Mouse (Mus musculus): Measurements from ENCODE around the gene Lcn6.
A peak's percentile ranks its signal among the peaks of the same experiment; 100 is the strongest.
"Not testable (repeated sequence)": the region's sequence is repeated elsewhere in the genome, so short reads cannot be mapped to it uniquely, and the experiment has no call there.

Gene Lcn6

DNA sequence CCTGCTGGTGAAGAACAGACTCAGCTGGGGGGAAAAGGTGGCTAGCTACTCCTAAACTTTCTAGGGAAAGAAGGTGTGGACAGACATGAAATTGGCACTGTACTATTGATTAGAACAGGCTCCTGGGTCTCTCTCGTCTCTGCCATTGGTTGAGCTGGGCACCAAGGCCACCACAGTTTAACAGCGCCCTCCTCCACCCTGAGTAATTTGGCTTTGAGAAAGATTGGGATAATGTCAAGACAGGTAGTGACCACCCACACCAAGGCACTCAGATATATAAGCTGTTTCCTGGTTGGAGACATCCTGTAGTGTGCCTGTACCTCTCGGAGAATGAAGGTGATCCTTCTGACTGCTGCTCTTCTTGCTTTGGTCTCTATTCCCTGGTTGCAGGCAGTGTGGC lies at the start of gene Lcn6:
TSS of gene Lcn6 (plus strand) at position 301 of the 400 bp plus-strand sequence.
- DNase-seq (ENCODE audit: low spot score in 2 of 2): no peak

DNA sequence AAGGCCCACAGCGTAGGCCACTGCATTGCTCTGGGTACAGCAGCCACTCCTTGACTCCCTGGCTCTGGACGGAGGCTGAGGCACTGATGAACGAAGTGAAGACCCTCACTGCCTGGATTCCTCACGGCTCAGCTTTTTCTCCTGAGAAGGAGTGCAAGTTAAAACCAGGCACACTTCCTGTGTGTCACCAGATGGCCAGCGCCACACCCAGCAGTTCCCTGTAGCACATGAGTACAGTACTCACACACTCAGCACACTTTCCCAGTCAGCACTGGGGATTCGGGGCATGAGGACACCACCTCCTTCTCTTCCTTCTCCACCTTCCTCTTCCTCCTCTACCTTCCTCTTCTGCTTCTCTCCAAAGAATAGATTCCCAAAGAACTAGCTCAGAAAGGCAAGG lies 48.8 kb upstream of the Lcn6 start, which contains the start of gene Fcna:
TSS of gene Fcna (minus strand) at position 220 of the 400 bp plus-strand sequence.
- DNase-seq (ENCODE audit: low spot score in 2 of 2): no peak

DNA sequence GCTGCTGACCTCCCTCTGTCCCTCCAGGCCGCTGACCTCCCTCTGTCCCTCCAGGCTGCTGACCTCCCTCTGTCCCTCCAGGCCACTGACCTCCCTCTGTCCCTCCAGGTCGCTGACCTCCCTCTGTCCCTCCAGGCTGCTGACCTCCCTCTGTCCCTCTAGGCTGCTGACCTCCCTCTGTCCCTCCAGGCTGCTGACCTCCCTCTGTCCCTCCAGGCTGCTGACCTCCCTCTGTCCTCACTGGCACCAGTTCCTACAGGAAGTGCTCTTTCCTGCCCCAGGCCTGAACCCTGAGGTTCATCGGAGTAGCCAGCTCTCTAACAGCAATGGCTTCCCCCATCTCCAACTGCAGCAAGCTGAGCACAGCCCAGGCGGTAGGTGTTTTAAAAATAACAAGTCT lies 47.8 kb upstream of the Lcn6 start:
- no peak for DNase-seq (ENCODE audit: low spot score in 2 of 2)

DNA sequence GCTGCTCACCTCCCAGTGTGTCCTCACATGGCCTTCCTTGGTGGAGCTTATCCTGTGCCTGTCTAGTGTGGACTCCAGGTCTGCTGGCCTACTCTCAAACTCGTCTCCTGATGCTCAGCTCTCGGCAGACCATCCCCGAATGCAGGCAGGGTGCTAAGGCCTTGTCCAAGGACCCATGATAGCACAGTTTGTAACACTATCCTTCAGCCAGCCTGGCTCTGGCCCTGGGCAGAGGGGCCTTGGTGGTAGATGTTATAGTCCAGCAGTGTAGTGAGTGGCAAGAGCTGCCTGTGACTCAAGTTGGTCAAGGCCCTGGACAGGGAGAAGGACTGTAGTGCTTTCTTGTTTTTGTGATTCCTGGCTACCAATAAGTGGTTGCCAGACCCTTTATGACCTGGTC lies 43.0 kb upstream of the Lcn6 start:
- DNase-seq (ENCODE audit: low spot score in 2 of 2): no peak

DNA sequence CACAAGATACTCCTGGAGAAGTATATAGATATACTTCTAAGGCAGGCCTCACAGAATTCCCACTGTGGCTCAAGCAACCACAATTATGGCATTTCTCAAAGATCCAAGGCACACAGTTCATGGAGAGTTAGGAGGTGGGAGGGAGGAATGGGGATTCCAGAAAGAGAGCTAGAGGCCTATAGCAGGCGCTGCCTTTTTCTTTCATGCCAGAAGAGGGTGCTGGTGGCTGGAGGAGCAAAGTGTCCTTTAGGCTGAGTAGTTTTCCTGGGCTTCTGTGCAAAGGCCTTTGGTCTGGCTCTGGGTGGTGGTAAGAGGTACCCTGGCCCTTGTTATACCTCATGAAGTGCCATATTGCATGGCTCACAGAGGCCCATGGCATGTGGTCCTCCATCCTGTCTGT lies 42.5 kb upstream of the Lcn6 start:
- DNase-seq (ENCODE audit: low spot score in 2 of 2): no peak

DNA sequence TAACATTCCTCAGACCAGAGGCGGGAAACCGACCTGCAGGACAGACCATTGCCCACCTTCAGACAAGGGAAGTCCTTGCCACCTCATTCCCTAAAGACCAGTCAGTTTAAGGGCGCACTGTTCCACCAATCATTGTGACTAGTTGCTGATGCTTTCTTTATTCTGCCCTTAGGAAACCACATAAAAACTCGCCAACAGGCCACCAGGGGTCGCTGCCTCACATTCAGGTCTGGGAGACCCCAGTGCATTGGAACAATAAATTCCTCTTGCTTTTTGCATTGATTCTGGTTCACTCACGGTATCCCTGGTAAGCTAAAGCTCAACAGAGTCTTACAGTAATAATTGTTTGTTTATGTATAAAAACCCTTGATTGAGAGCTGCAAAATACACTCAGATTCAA lies 36.7 kb upstream of the Lcn6 start:
- peak; percentile 14 to 22 for DNase-seq (ENCODE audit: low spot score in 2 of 2)

DNA sequence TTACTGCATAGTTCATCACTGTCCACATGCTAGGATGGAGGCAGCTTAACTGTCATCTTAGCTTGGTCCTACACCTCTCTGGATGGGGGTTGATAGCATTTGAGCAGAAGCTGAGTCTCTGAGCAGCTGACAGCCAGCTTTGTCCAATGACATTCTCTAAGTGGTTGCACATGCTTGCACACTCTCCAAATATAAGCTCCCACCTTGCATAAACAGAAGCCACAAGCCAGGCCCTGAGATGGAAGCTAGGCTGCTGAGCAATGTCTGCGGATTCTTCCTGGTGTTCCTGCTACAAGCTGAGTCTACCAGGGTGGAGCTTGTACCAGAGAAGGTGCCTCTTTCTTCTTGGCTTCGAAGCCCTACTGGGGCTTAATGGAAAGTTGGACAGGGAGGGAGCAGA lies 23.7 kb upstream of the Lcn6 start, which contains the start of gene Lcn8:
TSS of gene Lcn8 (plus strand) at position 219 of the 400 bp plus-strand sequence.
- no peak for DNase-seq (ENCODE audit: low spot score in 2 of 2)

DNA sequence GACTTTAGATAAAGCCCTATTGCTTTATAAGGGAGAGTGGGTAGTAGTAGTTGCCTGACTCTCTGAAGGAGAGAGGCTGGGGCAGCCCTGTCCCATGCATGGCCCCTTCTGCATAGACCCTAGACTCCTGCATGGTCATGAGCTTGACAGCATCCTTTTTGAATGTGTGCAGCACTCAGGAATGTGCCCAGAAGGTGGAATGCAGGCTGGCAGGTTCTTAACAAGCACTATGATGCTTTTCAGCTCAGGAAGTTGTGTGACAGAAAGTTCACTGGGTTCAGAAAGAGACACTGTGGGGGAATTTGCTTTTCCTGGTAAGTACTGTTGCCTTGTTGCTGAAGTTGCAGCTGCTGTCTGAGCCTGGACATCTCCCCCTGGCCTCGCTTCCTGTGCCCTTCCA lies 22.1 kb upstream of the Lcn6 start:
- no peak for DNase-seq (ENCODE audit: low spot score in 2 of 2)

DNA sequence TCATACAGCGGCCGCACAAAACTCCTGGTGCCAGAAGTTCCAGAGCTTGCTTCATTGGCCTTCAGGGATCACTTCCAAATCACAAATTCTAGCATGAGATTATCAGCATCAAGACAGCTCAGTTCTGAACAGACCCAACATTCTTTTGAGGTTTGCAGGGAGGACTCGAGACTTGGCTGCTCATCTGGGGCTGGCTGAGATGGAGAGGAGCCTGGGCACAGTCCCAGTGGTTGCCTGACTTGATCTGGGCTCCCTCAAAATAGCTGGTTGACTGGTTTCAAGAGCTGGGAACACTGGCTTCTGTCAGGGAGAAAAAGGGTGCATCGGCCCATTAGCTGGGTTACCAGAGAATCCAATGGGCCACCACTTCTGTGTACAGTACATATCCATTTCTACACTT lies 19.9 kb upstream of the Lcn6 start:
- DNase-seq (ENCODE audit: low spot score in 2 of 2): no peak

DNA sequence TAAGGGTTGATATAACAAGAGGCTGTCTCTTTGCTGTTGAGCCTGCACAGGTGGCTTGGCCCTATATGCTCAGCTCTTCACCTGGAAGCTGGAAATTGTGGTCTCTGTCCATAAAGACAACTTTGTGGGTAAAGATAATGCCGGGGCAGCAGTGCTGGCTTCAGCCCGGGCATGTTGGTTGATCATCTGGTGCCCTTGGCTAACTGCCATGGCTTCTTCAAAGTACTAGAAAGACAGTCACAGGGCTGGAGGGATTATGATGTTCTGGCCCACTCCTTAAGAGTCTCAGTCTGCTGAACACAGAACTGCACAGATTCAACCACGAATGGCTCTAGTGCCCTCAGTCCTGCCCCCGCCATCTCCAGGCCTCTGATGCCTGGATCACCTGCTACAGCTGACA lies 19.3 kb upstream of the Lcn6 start:
- no peak for DNase-seq (ENCODE audit: low spot score in 2 of 2)

DNA sequence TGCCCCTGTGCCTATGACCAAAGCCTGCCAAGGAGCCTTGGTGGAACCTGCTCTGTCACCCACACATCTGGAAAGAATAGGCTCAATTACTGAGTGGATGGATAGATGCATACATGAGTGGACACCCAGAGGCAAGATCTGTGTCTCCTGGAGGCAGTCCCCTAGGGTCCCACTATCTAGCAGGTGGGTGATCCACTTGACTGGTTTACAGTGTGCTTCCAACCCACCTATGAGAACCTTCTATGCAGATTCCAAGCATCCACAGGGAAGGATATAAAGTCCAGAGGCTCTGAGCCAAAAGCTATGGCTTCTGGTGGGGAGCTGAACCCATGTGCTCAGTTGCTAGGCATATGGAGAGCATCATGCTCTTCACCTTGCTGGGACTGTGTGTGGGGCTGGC lies 18.9 kb upstream of the Lcn6 start, which contains the start of gene Lcn5:
TSS of gene Lcn5 (plus strand) at position 301 of the 400 bp plus-strand sequence.
- DNase-seq (ENCODE audit: low spot score in 2 of 2): no peak

DNA sequence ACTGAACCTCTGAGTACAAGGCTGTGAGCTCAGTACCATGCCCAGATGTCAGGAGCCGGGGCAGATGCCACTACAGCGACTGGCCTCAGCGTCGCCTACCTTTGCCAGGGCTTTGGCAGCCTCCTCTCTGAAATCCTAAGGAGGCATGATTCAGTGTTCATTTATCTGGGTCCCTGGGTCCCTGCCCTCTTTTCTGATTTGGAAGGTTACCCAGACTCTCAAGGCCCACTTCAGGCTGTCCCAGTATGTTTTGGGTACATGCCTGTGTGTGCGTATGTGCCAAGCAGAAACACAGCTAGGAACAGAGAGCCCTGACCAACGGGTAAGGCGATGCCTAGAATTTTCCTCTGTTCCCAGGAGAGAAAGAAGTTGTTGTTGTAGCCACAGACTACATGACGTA lies 16.3 kb upstream of the Lcn6 start:
- DNase-seq (ENCODE audit: low spot score in 2 of 2): no peak

DNA sequence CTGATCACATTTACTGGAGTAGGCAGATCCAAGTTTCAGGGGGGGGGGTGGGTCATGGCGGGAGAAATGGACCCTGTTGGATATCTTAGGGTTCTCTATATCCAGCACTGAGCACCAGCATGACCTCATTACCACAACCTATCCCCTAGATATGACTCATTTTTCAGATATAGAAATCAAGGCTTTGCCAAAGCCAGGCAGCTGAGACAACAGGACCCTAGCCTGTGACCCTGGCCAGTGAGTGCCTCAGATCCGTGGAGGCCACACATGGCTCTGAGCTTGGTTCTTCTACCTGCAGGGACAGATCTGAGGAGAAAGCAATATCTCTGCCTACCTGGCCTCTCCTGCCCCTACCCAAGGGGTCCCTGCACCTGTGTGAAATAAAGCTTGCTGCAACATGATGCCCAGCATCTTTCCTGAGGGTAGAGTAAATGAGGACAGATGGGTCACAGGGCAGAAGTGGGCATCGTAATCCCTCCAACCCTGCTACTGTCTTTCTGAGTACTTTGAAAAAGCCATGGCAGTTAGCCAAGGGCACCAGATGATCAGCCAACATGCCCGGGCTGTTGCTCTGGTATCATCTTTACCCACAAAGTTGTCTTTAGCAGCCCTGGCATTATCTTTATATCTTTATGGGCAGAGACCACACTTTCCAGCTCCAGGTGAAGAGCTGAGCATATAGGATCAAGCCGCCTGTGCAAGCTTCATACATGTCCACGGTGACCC lies 15.2 kb upstream of the Lcn6 start:
- no peak for DNase-seq (ENCODE audit: low spot score in 2 of 2)

DNA sequence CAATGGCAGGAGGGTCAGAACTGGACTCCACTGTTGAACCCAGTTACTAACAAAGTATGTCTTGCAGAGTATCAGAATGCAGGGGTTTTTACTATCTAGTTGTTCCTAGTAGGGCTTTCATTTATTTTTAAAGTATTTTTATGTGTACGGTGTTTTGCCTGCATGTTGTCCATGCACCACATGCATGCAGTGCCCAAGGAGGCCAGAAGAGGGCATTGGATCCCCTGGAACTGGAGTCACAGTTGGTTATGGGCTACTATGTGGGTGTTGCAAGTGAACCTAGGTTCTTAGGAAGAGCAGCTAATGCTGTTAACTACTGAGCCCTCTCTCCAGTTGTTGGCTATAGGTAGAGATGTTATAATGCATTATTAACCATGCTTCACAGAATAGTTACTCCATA lies 13.1 kb upstream of the Lcn6 start:
- peak in 1 of 2 experiments; percentile 34 for DNase-seq (ENCODE audit: low spot score in 2 of 2)

DNA sequence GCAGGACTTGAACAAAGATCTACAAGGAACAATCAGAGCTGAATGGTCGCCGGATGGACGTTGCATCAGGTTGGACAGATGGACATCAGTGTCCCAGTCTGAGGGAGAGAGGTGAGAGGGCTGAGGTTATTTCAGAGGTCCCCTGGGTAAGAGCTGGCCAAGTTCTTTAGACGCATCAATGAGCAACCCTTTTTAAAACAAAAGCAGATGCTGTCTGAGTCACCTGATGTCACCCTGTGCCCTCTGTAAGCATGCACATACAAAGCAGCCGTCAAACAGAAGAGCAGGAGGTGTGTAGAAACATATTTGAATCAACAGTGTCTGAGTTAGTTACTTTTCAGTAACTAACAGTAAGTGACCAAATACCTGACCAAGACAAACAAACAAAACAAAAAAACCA lies 12.5 kb upstream of the Lcn6 start:
- no peak for DNase-seq (ENCODE audit: low spot score in 2 of 2)

DNA sequence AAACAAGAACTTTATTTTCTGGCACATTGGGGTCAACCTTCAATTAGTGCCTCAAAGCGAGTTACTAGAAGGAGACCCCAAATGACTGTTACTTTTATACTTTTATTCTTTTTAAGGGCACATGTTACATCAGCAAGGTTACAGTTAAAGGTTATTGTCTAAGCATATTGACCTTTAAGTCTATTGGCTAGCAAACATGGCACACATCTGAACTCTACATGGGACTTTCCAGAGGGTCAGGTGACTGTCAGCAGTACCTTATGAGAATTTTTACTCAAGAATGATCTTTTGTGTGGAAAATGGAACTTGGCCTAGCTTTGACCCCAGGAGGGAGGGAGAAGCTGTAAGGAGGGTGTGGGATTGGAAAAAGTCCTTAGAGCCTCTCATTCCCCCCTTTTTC lies 10.1 kb upstream of the Lcn6 start:
- DNase-seq (ENCODE audit: low spot score in 2 of 2): no peak

DNA sequence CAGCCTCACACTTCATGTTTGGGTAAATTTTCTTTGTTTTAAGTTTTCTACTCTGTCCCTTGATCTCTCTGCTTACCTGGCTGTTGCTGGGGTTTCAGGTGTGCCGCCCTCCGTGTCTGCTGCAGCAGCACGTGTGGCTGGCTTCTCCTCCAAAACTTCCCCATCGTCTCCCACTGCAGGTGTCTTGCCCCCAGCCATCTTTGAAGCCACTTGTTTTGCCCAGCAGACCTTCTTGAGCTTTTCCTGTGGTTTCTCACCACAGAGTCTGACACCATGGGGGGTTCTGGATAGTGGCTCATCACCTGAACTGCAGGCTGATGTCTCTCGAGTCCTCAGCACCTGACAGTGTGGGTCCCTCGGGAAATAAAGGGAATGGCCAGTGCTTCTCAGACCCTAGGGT lies 3.0 kb downstream of the Lcn6 start:
- DNase-seq (ENCODE audit: low spot score in 2 of 2): no peak

DNA sequence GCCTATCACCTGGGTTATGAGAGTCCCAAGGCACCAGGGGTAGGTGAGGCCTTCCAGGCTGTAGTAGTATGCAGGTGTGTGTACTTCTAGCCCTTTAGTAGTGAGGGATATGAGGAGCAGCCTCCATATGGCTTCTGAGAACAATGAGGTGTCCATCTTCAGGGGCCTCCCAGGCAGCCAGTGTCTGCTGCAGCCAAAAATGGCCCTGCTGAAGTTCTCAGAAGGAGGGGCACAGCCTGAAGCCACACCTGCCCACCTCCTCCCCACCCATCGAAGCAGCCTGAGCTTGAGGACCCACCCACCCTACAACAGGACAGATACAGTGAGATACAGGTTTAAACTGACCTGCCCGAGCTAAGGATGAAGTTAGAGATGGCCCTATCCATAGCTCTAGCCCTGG lies 5.8 kb downstream of the Lcn6 start, which contains the start of gene Lcn10:
TSS of gene Lcn10 (plus strand) at position 301 of the 400 bp plus-strand sequence.
- no peak for DNase-seq (ENCODE audit: low spot score in 2 of 2)

DNA sequence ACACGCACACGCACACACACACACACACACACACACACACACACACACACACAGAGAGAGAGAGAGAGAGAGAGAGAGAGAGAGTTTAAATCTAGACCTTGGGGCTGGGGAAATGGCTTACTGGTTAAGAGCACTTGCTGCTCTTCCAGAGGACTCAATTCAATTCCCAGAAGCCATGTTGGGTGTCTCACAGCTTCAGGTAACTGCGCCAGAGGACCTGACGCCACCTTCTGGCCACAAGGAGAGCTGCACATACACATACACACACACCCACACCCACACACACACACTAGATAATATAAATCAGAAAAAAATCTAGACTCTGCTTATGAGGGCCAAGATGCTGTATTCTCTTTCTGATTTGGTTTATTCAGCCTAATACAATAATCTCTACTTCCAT lies 10.4 kb downstream of the Lcn6 start:
- DNase-seq (ENCODE audit: low spot score in 2 of 2): no peak

DNA sequence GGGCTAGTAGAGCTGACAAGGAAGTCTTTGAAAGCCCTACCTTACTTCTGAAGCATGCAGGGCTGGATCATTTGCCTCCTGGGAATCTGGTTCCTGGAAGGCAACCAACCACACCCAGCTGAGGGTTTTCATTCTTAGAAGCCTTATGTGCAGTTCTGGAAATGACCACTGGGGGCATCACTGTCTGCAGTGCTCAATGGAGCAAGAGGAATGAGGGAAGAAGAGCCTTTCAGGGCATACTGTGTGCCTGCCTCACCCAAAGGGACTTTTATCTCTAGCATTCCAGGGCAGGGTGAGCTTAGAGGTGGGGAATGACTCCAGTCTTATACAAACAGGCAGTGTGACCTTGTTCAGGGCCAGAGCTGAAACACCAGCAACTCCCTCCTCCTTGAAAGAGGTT lies 18.0 kb downstream of the Lcn6 start:
- peak in 1 of 2 experiments; percentile 42 for DNase-seq (ENCODE audit: low spot score in 2 of 2)

DNA sequence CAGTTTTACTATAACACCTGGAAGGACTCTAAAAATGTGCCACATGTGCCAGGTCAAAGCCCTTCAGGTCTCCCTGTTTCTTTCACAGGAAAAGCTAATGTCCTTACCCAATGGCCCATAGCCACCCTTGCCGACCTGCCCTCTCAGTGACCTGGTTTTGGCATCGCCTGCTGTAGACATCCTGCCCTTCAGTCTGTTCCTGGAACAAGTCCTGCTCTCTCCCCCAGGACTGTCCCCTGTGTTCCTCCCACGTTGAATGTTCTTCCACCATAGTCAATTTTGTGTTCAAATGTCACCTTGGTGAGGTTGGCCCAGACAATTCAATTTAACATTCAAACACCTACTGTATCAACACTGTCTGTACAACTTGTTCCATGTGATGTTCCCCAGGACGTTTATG lies 20.4 kb downstream of the Lcn6 start:
- DNase-seq (ENCODE audit: low spot score in 2 of 2): no peak

DNA sequence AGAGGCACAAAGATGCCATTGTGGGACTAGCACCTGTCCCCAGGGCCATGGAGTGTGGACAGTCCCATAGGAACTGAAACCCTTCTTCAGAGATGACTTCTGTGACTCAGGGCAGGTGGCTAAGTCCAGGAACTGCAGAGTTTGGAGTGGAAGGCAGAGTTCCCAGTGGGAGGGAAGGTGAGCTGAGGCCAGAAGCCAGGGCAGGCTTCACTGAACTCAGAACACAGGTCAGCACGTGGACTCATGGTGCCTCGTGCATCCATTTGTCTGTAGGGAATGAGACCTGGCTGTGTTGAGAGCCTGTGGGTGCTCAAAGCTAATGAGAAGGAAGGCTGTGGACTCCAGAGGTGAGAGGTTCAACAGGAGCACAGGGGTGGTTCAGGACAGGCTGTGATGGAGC lies 22.1 kb downstream of the Lcn6 start:
- no peak for DNase-seq (ENCODE audit: low spot score in 2 of 2)

DNA sequence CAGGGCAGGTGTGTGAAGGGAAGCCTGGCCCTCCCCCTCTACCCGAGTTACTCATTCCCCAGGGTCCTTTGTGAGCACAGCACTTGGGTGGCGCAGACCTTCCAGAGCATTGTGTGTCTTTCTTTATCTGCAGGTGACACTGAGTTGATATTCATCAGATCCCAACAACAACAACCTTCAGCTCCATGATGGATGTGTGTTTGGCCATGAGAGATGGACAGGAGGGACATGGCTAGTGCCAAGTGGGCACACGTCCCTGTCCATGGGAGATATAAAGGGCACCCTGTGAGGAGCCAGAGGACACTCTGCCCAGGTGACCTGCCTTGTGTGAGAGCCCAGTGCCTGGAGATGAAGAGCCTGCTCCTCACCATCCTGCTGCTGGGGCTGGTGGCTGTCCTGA lies 23.2 kb downstream of the Lcn6 start, which contains the start of gene Obp2a:
TSS of gene Obp2a (plus strand) at position 301 of the 400 bp plus-strand sequence.
- DNase-seq (ENCODE audit: low spot score in 2 of 2): not testable (repeated sequence)

DNA sequence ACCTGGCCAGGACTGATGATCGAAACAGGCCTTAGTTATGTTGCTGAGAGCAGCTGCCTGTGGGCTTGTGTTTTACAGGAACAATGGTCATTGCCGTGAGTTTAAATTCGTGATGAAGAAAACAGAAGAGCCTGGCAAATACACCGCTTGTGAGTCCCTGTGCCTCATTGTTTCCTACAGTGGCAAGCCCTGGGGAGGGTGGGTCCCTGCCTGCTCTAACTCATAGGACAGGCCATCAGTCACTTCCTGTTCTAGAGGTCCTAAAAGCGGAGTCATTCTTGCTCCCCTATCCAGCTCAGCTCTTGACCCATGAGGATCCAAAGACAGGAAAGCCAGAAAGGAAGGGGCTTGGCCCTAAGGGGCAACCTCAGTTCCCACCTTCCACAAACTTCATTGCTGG lies 24.4 kb downstream of the Lcn6 start:
- DNase-seq (ENCODE audit: low spot score in 2 of 2): no peak
